Mouse (Mus musculus): ENCODE measurements around the gene Clec10a. TPM values are rescaled to one million over a fixed set of nuclear protein-coding genes. Genes with fewer than 3 reads are reported as not detected.
A peak's percentile ranks its signal among the peaks of the same experiment; 100 is the strongest.

Gene Clec10a
- polyA plus RNA-seq, 1 experiment from 2014 or later: 1.4 TPM

- Histone ChIP-seq H3K4me1 (replicated peaks; ENCODE audit: control insufficient read depth, insufficient read depth) (peaks cover 3% of the 10 kb centered on the region; the same call in 1 of the 2 replicates), H3K27ac (replicated peaks) (0 out of 2 replicates have a peak within 1 kb of the TSS, but pooled peaks have one; percentile 35), H3K27me3 (ENCODE audit: control insufficient read depth, insufficient read depth, low read length) (peaks cover 3% of the 10 kb centered on the region; the same call in 1 of the 2 replicates), H3K9ac (ENCODE audit: low read length) (no peak within 1 kb of the TSS), H3K36me3 (ENCODE audit: control insufficient read depth, insufficient read depth, low read length) (no peaks in the 10 kb centered on the region), H3K9me3 (ENCODE audit: control insufficient read depth, low read length) (no peaks in the 10 kb centered on the region), H3K4me2 (replicated peaks; ENCODE audit: low read depth) (peak within 1 kb of the TSS; percentile 58), H3K4me3 (ENCODE audit: low read depth, low read length) (peak within 1 kb of the TSS; percentile 29)
- no peak for DNase-seq (ENCODE audit: low spot score)
- WGBS: 48% methylated on average over 6 of the region's 6 CpGs
- no peak for TF ChIP-seq EP300 (optimal IDR thresholded peaks at IDR 0.05)
- no peak for TF ChIP-seq CTCF (IDR thresholded peaks at IDR 0.05; ENCODE audit: low read depth)
- ATAC-seq (ENCODE audit: low FRiP score, low TSS enrichment): no peak
Measured at GRCm38 (mm10) chr11:70212423-70212822, 56.4 kb downstream of the Clec10a start, which contains the start of gene Slc16a11. Gene Slc16a11 (plus strand): TSS chr11:70212752.

- DNase-seq (ENCODE audit: low spot score) (peak; percentile 86), ATAC-seq (ENCODE audit: low FRiP score, low TSS enrichment) (no peak)
- peak overlapping the region; percentile 58; the same call in 1 of the 2 replicates for H3K4me2 ChIP-seq (replicated peaks; ENCODE audit: low read depth)
- H3K9ac ChIP-seq (ENCODE audit: low read length): no peak overlapping the region
- no peaks in the 10 kb centered on the region for H3K36me3 ChIP-seq (ENCODE audit: control insufficient read depth, insufficient read depth, low read length)
- TF ChIP-seq EP300 (optimal IDR thresholded peaks at IDR 0.05) (no peak), CTCF (IDR thresholded peaks at IDR 0.05; ENCODE audit: low read depth) (peak; percentile 89)
- peaks cover 3% of the 10 kb centered on the region; the same call in 1 of the 2 replicates for H3K27me3 ChIP-seq (ENCODE audit: control insufficient read depth, insufficient read depth, low read length)
- WGBS: 11% methylated on average over 9 of the region's 9 CpGs
- H3K4me1 ChIP-seq (replicated peaks; ENCODE audit: control insufficient read depth, insufficient read depth): peaks cover 3% of the 10 kb centered on the region; the same call in 1 of the 2 replicates
- no peaks in the 10 kb centered on the region for H3K9me3 ChIP-seq (ENCODE audit: control insufficient read depth, low read length)
- H3K4me3 ChIP-seq (ENCODE audit: low read depth, low read length): no peak overlapping the region
- H3K27ac ChIP-seq (replicated peaks): 0 out of 2 replicates have a peak overlapping the region, but pooled peaks have one; percentile 35
Measured at GRCm38 (mm10) chr11:70212896-70213295, 56.9 kb downstream of the Clec10a start.

GRCm38 (mm10) chr11:70213736-70214135, 57.7 kb downstream of the Clec10a start:
- Histone ChIP-seq H3K9me3 (ENCODE audit: control insufficient read depth, low read length) (no peaks in the 10 kb centered on the region), H3K9ac (ENCODE audit: low read length) (peak overlapping the region; percentile 41), H3K27ac (replicated peaks) (no peak overlapping the region), H3K27me3 (ENCODE audit: control insufficient read depth, insufficient read depth, low read length) (peaks cover 3% of the 10 kb centered on the region; the same call in 1 of the 2 replicates), H3K4me3 (ENCODE audit: low read depth, low read length) (peak overlapping the region; percentile 29), H3K36me3 (ENCODE audit: control insufficient read depth, insufficient read depth, low read length) (no peaks in the 10 kb centered on the region), H3K4me2 (replicated peaks; ENCODE audit: low read depth) (peak overlapping the region; percentile 58), H3K4me1 (replicated peaks; ENCODE audit: control insufficient read depth, insufficient read depth) (peaks cover 3% of the 10 kb centered on the region; the same call in 1 of the 2 replicates)
- 7% methylated on average over 23 of the region's 26 CpGs for whole genome bisulfite sequencing
- ATAC-seq (ENCODE audit: low FRiP score, low TSS enrichment) (peak; percentile 40), DNase-seq (ENCODE audit: low spot score) (no peak)
- no peak for TF ChIP-seq EP300 (optimal IDR thresholded peaks at IDR 0.05)
- no peak for TF ChIP-seq CTCF (IDR thresholded peaks at IDR 0.05; ENCODE audit: low read depth)

GRCm38 (mm10) chr11:70214191-70214855, 58.3 kb downstream of the Clec10a start:
- peak; percentile 19; the same call in 1 of the 2 replicates for ATAC-seq (ENCODE audit: low FRiP score, low TSS enrichment)
- WGBS: 2% methylated on average over 44 of the region's 46 CpGs
- no peak for TF ChIP-seq CTCF (IDR thresholded peaks at IDR 0.05; ENCODE audit: low read depth)
- TF ChIP-seq EP300 (optimal IDR thresholded peaks at IDR 0.05): no peak
- Histone ChIP-seq H3K4me3 (ENCODE audit: low read depth, low read length) (peak overlapping the region; percentile 29), H3K27me3 (ENCODE audit: control insufficient read depth, insufficient read depth, low read length) (peaks cover 3% of the 10 kb centered on the region; the same call in 1 of the 2 replicates), H3K4me1 (replicated peaks; ENCODE audit: control insufficient read depth, insufficient read depth) (peaks cover 3% of the 10 kb centered on the region; the same call in 1 of the 2 replicates), H3K4me2 (replicated peaks; ENCODE audit: low read depth) (peak overlapping the region; percentile 58), H3K27ac (replicated peaks) (no peak overlapping the region), H3K9ac (ENCODE audit: low read length) (peak overlapping the region; percentile 41), H3K9me3 (ENCODE audit: control insufficient read depth, low read length) (no peaks in the 10 kb centered on the region), H3K36me3 (ENCODE audit: control insufficient read depth, insufficient read depth, low read length) (no peaks in the 10 kb centered on the region)
- no peak for DNase-seq (ENCODE audit: low spot score)

- WGBS: 18% methylated on average over 18 of the region's 18 CpGs
- H3K4me1 ChIP-seq (replicated peaks; ENCODE audit: control insufficient read depth, insufficient read depth): peaks cover 3% of the 10 kb centered on the region; the same call in 1 of the 2 replicates
- ATAC-seq (ENCODE audit: low FRiP score, low TSS enrichment): no peak
- TF ChIP-seq CTCF (IDR thresholded peaks at IDR 0.05; ENCODE audit: low read depth): no peak
- H3K4me3 ChIP-seq (ENCODE audit: low read depth, low read length): 0 out of 2 replicates have a peak overlapping the region, but pooled peaks have one; percentile 6
- H3K9me3 ChIP-seq (ENCODE audit: control insufficient read depth, low read length): no peaks in the 10 kb centered on the region
- no peak overlapping the region for H3K9ac ChIP-seq (ENCODE audit: low read length)
- peak overlapping the region; percentile 58 for H3K4me2 ChIP-seq (replicated peaks; ENCODE audit: low read depth)
- no peak overlapping the region for H3K27ac ChIP-seq (replicated peaks)
- DNase-seq (ENCODE audit: low spot score): no peak
- peaks cover 3% of the 10 kb centered on the region; the same call in 1 of the 2 replicates for H3K27me3 ChIP-seq (ENCODE audit: control insufficient read depth, insufficient read depth, low read length)
- no peaks in the 10 kb centered on the region for H3K36me3 ChIP-seq (ENCODE audit: control insufficient read depth, insufficient read depth, low read length)
Measured at GRCm38 (mm10) chr11:70214856-70215209, 58.8 kb downstream of the Clec10a start.

- no peak overlapping the region for H3K4me2 ChIP-seq (replicated peaks; ENCODE audit: low read depth)
- 30% methylated on average over 22 of the region's 22 CpGs for WGBS
- H3K4me3 ChIP-seq (ENCODE audit: low read depth, low read length): no peak overlapping the region
- peaks cover 3% of the 10 kb centered on the region; the same call in 1 of the 2 replicates for H3K4me1 ChIP-seq (replicated peaks; ENCODE audit: control insufficient read depth, insufficient read depth)
- no peak overlapping the region for H3K9ac ChIP-seq (ENCODE audit: low read length)
- peaks cover 3% of the 10 kb centered on the region; the same call in 1 of the 2 replicates for H3K27me3 ChIP-seq (ENCODE audit: control insufficient read depth, insufficient read depth, low read length)
- no peak for DNase-seq (ENCODE audit: low spot score)
- no peaks in the 10 kb centered on the region for H3K9me3 ChIP-seq (ENCODE audit: control insufficient read depth, low read length)
- TF ChIP-seq CTCF (IDR thresholded peaks at IDR 0.05; ENCODE audit: low read depth) (no peak), EP300 (optimal IDR thresholded peaks at IDR 0.05) (no peak)
- ATAC-seq (ENCODE audit: low FRiP score, low TSS enrichment): no peak
- no peaks in the 10 kb centered on the region for H3K36me3 ChIP-seq (ENCODE audit: control insufficient read depth, insufficient read depth, low read length)
- H3K27ac ChIP-seq (replicated peaks): no peak overlapping the region
Measured at GRCm38 (mm10) chr11:70215301-70215700, 59.3 kb downstream of the Clec10a start.

Measured in stomach, postnatal 0 days (tissue).